Mouse (Mus musculus): ENCODE results near the gene 4931428F04Rik.

GRCm38 (mm10) chr8:105288958-105289732 is 519 bp downstream of the 4931428F04Rik start:
- no peak for TF ChIP-seq USF1 (IDR thresholded peaks at IDR 0.05; ENCODE audit: low read depth)
- peak; percentile 2 for TF ChIP-seq CTCF (IDR thresholded peaks at IDR 0.05; ENCODE audit: control insufficient read depth, insufficient read depth, insufficient read length)
- no peak for TF ChIP-seq MYOG (IDR thresholded peaks at IDR 0.05; ENCODE audit: control insufficient read depth, extremely low read depth, insufficient read length)
- TF ChIP-seq FOSL1 (IDR thresholded peaks at IDR 0.05; ENCODE audit: insufficient read depth, low read length, poor library complexity, severe bottlenecking), result no peak
- TF ChIP-seq MYOD1 (IDR thresholded peaks at IDR 0.05; ENCODE audit: control insufficient read depth, insufficient read length, low read depth), result no peak
- peak; percentile 37 for TF ChIP-seq MAX (IDR thresholded peaks at IDR 0.05)

All from C2C12 (cell line).